Mouse (Mus musculus): ENCODE measurements around the gene Cip2a. TPM values are rescaled to one million over a fixed set of nuclear protein-coding genes. Genes with fewer than 3 reads are reported as not detected.
A peak's percentile ranks its signal among the peaks of the same experiment; 100 is the strongest.

The Cip2a gene
- polyA plus RNA-seq, 1 experiment from 2014 or later, result 11.7 TPM

DNA sequence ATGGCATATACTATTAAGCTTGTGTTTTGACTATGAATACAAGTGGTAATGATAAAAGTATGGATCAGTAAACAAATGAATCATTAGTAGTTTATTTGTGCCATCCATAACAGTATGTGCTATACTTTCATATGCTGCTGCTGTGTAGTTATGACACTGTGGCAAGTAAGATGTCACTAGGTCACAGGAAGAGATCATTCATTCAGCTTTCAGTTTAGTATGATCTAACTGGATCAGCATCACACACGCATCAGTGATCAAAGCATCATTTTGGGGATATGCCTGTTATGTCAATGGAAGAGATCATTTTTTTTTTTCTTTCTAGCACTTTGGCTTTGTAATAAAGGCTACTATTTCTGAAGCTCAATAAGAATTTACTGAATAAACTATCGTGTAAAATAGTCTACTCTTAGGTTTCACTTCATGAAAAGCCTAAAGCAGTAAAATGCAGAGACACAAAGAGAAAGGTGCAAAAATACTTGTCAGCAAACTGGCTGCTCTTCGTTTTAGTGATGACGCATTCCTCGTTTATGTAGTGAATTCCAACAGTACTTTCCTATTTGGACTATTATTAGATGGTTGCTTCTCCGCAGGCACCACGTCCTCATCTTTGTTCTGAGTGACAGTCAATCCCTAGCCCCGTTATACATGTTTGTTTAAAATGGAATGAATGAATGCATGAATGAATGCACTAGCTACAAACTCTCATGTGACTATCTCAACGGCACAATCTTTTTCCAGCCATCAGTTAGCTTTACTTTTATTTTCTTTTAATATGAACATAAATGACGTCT, 1.4 kb upstream of the Cip2a start:
- Histone ChIP-seq H3K4me2 (ENCODE audit: low read length) (peak overlapping the region; percentile 54), H3K27ac (0 out of 2 replicates have a peak overlapping the region, but pooled peaks have one; percentile 83), H3K9me3 (replicated peaks; ENCODE audit: low read length) (no peaks in the 10 kb centered on the region), H3K9ac (ENCODE audit: low read depth, low read length) (peak overlapping the region; percentile 98), H3K36me3 (ENCODE audit: insufficient read depth, low read length) (no peaks in the 10 kb centered on the region), H3K27me3 (ENCODE audit: insufficient read depth, low read length) (no peaks in the 10 kb centered on the region), H3K4me3 (replicated peaks; ENCODE audit: low read depth, low read length) (peak overlapping the region; percentile 76), H3K4me1 (replicated peaks; ENCODE audit: insufficient read depth, low read length) (0 out of 2 replicates have a peak, but pooled peaks cover 4% of the 10 kb centered on the region)
- 30% methylated on average over 10 of the region's 10 CpGs for WGBS
- ATAC-seq (replicated peaks; ENCODE audit: low FRiP score, low read depth) (no peak), DNase-seq (ENCODE audit: low spot score) (peak; percentile 25)
- TF ChIP-seq CTCF (IDR thresholded peaks at IDR 0.05; ENCODE audit: low read depth), result no peak

GRCm38 (mm10) chr16:48993231-48993558, 790 bp upstream of the Cip2a start:
- WGBS, result 1% methylated on average over 9 of the region's 9 CpGs
- Histone ChIP-seq H3K4me3 (replicated peaks; ENCODE audit: low read depth, low read length) (peak overlapping the region; percentile 76), H3K9me3 (replicated peaks; ENCODE audit: low read length) (no peaks in the 10 kb centered on the region), H3K36me3 (ENCODE audit: insufficient read depth, low read length) (no peaks in the 10 kb centered on the region), H3K4me1 (replicated peaks; ENCODE audit: insufficient read depth, low read length) (0 out of 2 replicates have a peak, but pooled peaks cover 4% of the 10 kb centered on the region), H3K4me2 (ENCODE audit: low read length) (peak overlapping the region; percentile 54), H3K27me3 (ENCODE audit: insufficient read depth, low read length) (no peaks in the 10 kb centered on the region), H3K9ac (ENCODE audit: low read depth, low read length) (peak overlapping the region; percentile 98), H3K27ac (peak overlapping the region; percentile 83)
- no peak for ATAC-seq (replicated peaks; ENCODE audit: low FRiP score, low read depth)
- no peak for TF ChIP-seq CTCF (IDR thresholded peaks at IDR 0.05; ENCODE audit: low read depth)
- no peak for DNase-seq (ENCODE audit: low spot score)

GRCm38 (mm10) chr16:48994343-48994693, 333 bp downstream of the Cip2a start:
- Histone ChIP-seq H3K4me3 (replicated peaks; ENCODE audit: low read depth, low read length) (peak overlapping the region; percentile 76), H3K27ac (no peak overlapping the region), H3K4me2 (ENCODE audit: low read length) (peak overlapping the region; percentile 58), H3K27me3 (ENCODE audit: insufficient read depth, low read length) (no peaks in the 10 kb centered on the region), H3K9ac (ENCODE audit: low read depth, low read length) (peak overlapping the region; percentile 98), H3K4me1 (replicated peaks; ENCODE audit: insufficient read depth, low read length) (0 out of 2 replicates have a peak, but pooled peaks cover 4% of the 10 kb centered on the region), H3K36me3 (ENCODE audit: insufficient read depth, low read length) (no peaks in the 10 kb centered on the region), H3K9me3 (replicated peaks; ENCODE audit: low read length) (no peaks in the 10 kb centered on the region)
- TF ChIP-seq CTCF (IDR thresholded peaks at IDR 0.05; ENCODE audit: low read depth), result no peak
- WGBS, result 1% methylated on average over 18 of the region's 18 CpGs
- ATAC-seq (replicated peaks; ENCODE audit: low FRiP score, low read depth) (no peak), DNase-seq (ENCODE audit: low spot score) (no peak)

DNA sequence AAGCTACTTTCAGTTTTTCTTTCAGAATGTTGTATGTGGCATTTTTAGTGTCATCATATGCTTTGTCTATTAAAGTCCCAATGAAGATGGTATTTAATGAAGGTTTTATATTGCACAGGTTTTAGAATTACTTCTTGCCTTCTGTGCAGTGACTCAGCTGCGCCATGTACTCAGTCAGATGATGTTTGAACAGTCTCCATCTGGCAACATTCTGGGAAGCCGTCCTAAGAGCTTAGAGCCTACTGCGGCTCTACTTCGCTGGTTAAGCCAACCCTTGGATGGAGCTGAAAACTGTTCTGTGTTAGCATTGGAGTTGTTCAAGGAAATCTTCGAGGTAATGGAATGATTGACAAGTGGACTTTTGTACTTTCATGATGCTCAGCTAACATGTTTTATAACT, 10.2 kb downstream of the Cip2a start:
- Histone ChIP-seq H3K36me3 (ENCODE audit: insufficient read depth, low read length) (peaks cover 24% of the 10 kb centered on the region), H3K4me1 (replicated peaks; ENCODE audit: insufficient read depth, low read length) (no peaks in the 10 kb centered on the region), H3K27ac (no peak overlapping the region), H3K9me3 (replicated peaks; ENCODE audit: low read length) (no peaks in the 10 kb centered on the region), H3K4me3 (replicated peaks; ENCODE audit: low read depth, low read length) (no peak overlapping the region), H3K4me2 (ENCODE audit: low read length) (no peak overlapping the region), H3K9ac (ENCODE audit: low read depth, low read length) (no peak overlapping the region), H3K27me3 (ENCODE audit: insufficient read depth, low read length) (no peaks in the 10 kb centered on the region)
- WGBS, result 96% methylated on average over 5 of the region's 5 CpGs
- DNase-seq (ENCODE audit: low spot score) (no peak), ATAC-seq (replicated peaks; ENCODE audit: low FRiP score, low read depth) (no peak)
- no peak for TF ChIP-seq CTCF (IDR thresholded peaks at IDR 0.05; ENCODE audit: low read depth)

DNA sequence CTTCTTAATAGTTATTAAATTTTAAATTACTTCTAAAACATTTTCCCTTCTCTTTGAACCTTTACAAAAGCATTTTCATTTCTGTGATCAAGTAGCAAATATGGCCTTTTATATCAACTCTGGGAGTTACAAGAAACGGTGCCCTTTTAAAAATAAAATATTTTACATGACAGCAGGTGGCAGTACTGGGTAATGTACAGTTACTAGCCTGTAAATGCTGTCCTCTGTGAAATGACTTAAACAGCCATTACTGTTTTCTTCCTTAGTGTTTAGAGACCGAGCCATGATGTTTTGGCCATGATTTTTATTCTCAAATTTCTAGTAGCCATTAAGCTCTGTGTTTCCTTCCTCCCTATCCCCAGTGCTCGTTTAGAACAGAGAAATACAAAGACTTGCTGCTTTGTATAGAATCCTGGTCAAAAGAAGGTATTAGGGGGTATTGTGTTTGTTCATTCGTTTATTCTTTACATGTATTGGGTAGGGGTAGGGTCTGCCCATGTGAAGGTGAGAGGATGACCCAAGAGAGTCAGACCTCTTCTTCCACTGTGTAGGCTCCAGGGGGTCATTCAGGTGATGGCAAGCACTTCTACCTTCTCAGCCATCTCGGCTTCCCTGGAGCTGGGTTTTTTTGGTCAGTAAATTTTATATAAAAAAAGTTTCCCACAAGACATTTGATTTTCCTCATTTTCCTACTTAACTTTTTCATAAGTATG, 22.8 kb downstream of the Cip2a start:
- no peaks in the 10 kb centered on the region for H3K4me1 ChIP-seq (replicated peaks; ENCODE audit: insufficient read depth, low read length)
- H3K4me3 ChIP-seq (replicated peaks; ENCODE audit: low read depth, low read length), result no peak overlapping the region
- DNase-seq (ENCODE audit: low spot score) (peak; percentile 69), ATAC-seq (replicated peaks; ENCODE audit: low FRiP score, low read depth) (no peak)
- no peak overlapping the region for H3K4me2 ChIP-seq (ENCODE audit: low read length)
- H3K27ac ChIP-seq, result no peak overlapping the region
- no peak overlapping the region for H3K9ac ChIP-seq (ENCODE audit: low read depth, low read length)
- TF ChIP-seq CTCF (IDR thresholded peaks at IDR 0.05; ENCODE audit: low read depth), result peak; percentile 62
- 71% methylated on average over 5 of the region's 5 CpGs for WGBS
- no peaks in the 10 kb centered on the region for H3K27me3 ChIP-seq (ENCODE audit: insufficient read depth, low read length)
- H3K36me3 ChIP-seq (ENCODE audit: insufficient read depth, low read length), result peaks cover 20% of the 10 kb centered on the region
- no peaks in the 10 kb centered on the region for H3K9me3 ChIP-seq (replicated peaks; ENCODE audit: low read length)

DNA sequence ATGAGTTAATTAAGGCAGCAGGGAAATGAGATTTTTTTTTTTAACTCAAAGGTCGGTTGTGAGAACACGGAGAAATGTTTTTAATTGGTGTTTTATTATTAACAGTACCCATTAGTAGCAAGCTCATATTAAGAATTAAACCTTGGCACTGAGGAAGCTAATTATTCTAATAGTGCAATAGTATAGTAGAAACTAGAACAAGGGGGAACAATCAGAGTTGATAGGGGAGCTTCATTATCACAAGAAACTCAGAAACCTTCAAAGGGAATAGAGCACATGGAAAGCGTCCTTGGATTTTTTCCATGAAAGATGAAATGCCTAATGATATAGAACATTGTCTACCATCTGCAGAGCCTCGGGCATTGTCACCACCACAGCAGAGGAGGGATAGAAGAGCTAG, 41.9 kb downstream of the Cip2a start:
- Histone ChIP-seq H3K4me2 (ENCODE audit: low read length) (no peak overlapping the region), H3K36me3 (ENCODE audit: insufficient read depth, low read length) (no peaks in the 10 kb centered on the region), H3K4me3 (replicated peaks; ENCODE audit: low read depth, low read length) (no peak overlapping the region), H3K27ac (no peak overlapping the region), H3K27me3 (ENCODE audit: insufficient read depth, low read length) (no peaks in the 10 kb centered on the region), H3K9ac (ENCODE audit: low read depth, low read length) (no peak overlapping the region), H3K4me1 (replicated peaks; ENCODE audit: insufficient read depth, low read length) (no peaks in the 10 kb centered on the region), H3K9me3 (replicated peaks; ENCODE audit: low read length) (no peaks in the 10 kb centered on the region)
- WGBS, result 74% methylated on average over 4 of the region's 4 CpGs
- no peak for DNase-seq (ENCODE audit: low spot score)
- no peak for ATAC-seq (replicated peaks; ENCODE audit: low FRiP score, low read depth)
- no peak for TF ChIP-seq CTCF (IDR thresholded peaks at IDR 0.05; ENCODE audit: low read depth)

Data from kidney, postnatal 0 days (tissue).